Mouse (Mus musculus) liver, embryonic 13.5 days (tissue): ENCODE data around the gene Mynn. TPM values are rescaled to one million over a fixed set of nuclear protein-coding genes. Genes with fewer than 3 reads are reported as not detected.

Experiments
- ATAC-seq: fragments of 200-750 bp; cut with Nextera tagmentation; 2 replicates; pipeline ENCODE4 v1.8.0; 2017; ENCODE audit warnings: low read depth, mild to moderate bottlenecking, moderate number of reproducible peaks, moderate library complexity
- DNase-seq: peaks from one replicate; pipeline ENCODE4 v3.0.0; 2022
- H3K27ac ChIP-seq: fragments of 300-500 bp; sonication (generic); 2 replicates; pipeline ENCODE4 v1.5.1; 2015; ENCODE audit warnings: moderate library complexity, mild to moderate bottlenecking, inconsistent platforms
- H3K27me3 ChIP-seq: fragments of 300-500 bp; sonication (generic); 2 replicates; pipeline ENCODE4 v1.6.1; 2015; ENCODE audit warnings: mild to moderate bottlenecking, inconsistent platforms
- H3K36me3 ChIP-seq: fragments of 300-500 bp; sonication (generic); 2 replicates; pipeline ENCODE4 v1.6.1; 2015; ENCODE audit warnings: mild to moderate bottlenecking, inconsistent platforms
- H3K4me1 ChIP-seq: fragments of 300-500 bp; sonication (generic); replicated peaks from 2 replicates; pipeline ENCODE4 v1.6.1; 2015; ENCODE audit warnings: inconsistent platforms
- H3K4me2 ChIP-seq: fragments of 300-500 bp; sonication (generic); 2 replicates; pipeline ENCODE4 v1.6.1; 2015; ENCODE audit warnings: inconsistent platforms, mild to moderate bottlenecking, moderate library complexity
- H3K4me3 ChIP-seq: fragments of 300-500 bp; sonication (generic); replicated peaks from 2 replicates; pipeline ENCODE4 v1.5.1; 2015; ENCODE audit warnings: mild to moderate bottlenecking, inconsistent platforms
- H3K9ac ChIP-seq: fragments of 300-500 bp; sonication (generic); 2 replicates; pipeline ENCODE4 v1.6.1; 2015; ENCODE audit warnings: mild to moderate bottlenecking, inconsistent platforms
- H3K9me3 ChIP-seq: fragments of 300-500 bp; sonication (generic); replicated peaks from 2 replicates; pipeline ENCODE4 v1.6.1; 2016; ENCODE audit warnings: inconsistent platforms
- WGBS: fragments of 180-500 bp; shearing (Covaris S2); methylation state at CpG from one replicate; pipeline ENCODE4 v1.1.7; 2015; ENCODE audit not compliant: insufficient replicate concordance; 5-methylcytosine and 5-hydroxymethylcytosine counted together
- polyA plus RNA-seq: library from polyadenylated mRNA; unstranded; fragments of >200 nt; fragmentation: Nextera tagmentation; extraction: Ambion mirVana; gene quantifications from 2 replicates; pipeline ENCODE4 v1.2.1, GENCODE M21; 2015

Gene Mynn
- polyA plus RNA-seq, 1 experiment from 2014 or later: 13.8 TPM

DNA sequence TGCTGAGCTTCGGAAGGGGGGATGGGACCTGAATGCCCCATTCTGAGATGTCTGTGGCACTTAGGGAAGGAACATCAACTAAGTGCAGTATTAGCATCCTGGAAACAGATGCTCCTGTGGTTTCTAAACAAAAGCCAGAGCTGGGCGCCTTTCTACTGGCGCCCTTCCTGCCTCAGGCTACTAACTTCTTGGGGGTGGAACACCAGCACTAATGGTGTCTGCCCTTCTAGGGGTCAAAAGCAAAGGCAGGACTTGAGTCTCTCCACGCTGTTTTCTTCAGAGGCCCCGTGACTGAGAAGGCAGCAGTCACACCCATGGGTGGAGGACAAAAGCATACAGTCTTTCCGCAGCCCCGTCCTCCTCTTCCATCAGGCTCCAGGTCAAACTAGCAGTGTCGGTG is 44.9 kb downstream of the Mynn start:
- no peaks in the 10 kb centered on the region for H3K36me3 ChIP-seq
- no peak for ATAC-seq

DNA sequence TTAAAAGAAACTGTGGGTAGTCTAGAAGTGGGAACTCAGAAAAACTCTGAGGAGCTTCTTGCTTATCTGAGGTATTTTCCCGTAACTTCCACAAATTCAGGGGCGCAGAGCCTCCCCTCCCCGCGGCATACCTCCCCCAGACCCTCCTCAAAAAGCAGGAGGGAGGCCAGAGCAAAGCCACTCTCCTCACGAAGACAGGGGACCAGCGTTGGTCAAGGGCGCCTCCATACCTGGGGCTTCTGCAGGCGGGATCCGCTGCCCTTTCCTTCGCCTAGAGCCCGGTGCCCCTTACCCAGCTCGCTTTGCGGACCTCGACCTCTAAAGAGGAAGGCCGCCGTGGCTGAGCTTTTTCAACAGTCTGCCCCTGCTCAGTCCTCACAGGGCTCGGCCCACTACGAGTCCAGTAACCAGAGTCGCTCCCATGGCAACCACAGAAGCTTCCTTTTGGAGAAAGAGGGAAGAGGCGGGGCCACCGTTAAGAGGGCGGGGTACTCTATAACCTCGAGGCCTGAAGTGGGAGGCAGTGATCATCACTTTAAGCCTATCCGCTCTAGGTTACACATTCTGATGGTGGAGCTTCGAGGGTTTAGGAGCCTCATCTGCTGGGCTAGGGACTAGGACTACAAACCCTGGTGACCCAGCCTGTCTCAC is 45.7 kb downstream of the Mynn start, which contains the start of gene Lrrc34:
Lrrc34 (minus strand) TSS at position 430 of the 651 bp plus-strand sequence.
- WGBS: 2% methylated on average over 25 of the region's 25 CpGs
- H3K4me1 ChIP-seq: peaks cover 6% of the 10 kb centered on the region; the same call in 1 of the 2 replicates
- no peaks in the 10 kb centered on the region for H3K9me3 ChIP-seq
- no peak within 1 kb of the TSS; the same call in 1 of the 2 replicates for H3K9ac ChIP-seq
- H3K4me3 ChIP-seq: peak within 1 kb of the TSS; percentile 35
- H3K27ac ChIP-seq: no peak within 1 kb of the TSS
- no peaks in the 10 kb centered on the region for H3K36me3 ChIP-seq
- ATAC-seq (peak; percentile 70), DNase-seq (peak; percentile 9)
- H3K4me2 ChIP-seq: peak within 1 kb of the TSS; percentile 59
- peaks cover 50% of the 10 kb centered on the region for H3K27me3 ChIP-seq

More for the DNA sequence above, 44.9 kb downstream of the Mynn start:
- H3K27me3 ChIP-seq: peaks cover 46% of the 10 kb centered on the region
- no peaks in the 10 kb centered on the region for H3K9me3 ChIP-seq
- no peak overlapping the region for H3K9ac ChIP-seq
- no peak overlapping the region for H3K4me3 ChIP-seq
- H3K27ac ChIP-seq: no peak overlapping the region
- no peak for DNase-seq
- H3K4me2 ChIP-seq: no peak overlapping the region
- 34% methylated on average over 8 of the region's 8 CpGs for WGBS
- peaks cover 6% of the 10 kb centered on the region; the same call in 1 of the 2 replicates for H3K4me1 ChIP-seq

DNA sequence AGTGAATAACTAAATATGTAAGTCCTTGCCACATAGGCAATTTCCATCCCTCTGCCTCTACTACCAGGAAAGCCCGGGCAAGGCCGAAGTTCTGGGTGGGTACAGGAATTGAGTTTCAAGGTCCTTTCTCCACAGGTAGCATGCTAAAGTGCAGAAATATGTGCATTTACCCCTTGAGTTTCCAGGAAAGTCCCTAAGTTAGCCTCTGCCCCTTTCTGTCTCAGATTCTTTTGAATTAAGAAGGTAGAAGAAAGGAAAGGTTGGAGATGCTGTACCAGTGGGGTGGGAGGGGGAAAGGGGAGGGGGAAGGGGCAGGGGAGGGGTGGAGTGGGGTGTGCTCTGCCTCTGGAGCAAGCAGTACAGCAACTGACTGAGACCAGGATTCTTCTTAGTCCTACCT is 46.6 kb downstream of the Mynn start:
- Histone ChIP-seq H3K4me2 (no peak overlapping the region), H3K4me3 (no peak overlapping the region), H3K4me1 (peaks cover 6% of the 10 kb centered on the region; the same call in 1 of the 2 replicates), H3K27me3 (peaks cover 50% of the 10 kb centered on the region), H3K36me3 (no peaks in the 10 kb centered on the region), H3K27ac (no peak overlapping the region), H3K9me3 (no peaks in the 10 kb centered on the region), H3K9ac (no peak overlapping the region)
- DNase-seq (no peak), ATAC-seq (no peak)
- 70% methylated on average over 2 of the region's 2 CpGs for WGBS

DNA sequence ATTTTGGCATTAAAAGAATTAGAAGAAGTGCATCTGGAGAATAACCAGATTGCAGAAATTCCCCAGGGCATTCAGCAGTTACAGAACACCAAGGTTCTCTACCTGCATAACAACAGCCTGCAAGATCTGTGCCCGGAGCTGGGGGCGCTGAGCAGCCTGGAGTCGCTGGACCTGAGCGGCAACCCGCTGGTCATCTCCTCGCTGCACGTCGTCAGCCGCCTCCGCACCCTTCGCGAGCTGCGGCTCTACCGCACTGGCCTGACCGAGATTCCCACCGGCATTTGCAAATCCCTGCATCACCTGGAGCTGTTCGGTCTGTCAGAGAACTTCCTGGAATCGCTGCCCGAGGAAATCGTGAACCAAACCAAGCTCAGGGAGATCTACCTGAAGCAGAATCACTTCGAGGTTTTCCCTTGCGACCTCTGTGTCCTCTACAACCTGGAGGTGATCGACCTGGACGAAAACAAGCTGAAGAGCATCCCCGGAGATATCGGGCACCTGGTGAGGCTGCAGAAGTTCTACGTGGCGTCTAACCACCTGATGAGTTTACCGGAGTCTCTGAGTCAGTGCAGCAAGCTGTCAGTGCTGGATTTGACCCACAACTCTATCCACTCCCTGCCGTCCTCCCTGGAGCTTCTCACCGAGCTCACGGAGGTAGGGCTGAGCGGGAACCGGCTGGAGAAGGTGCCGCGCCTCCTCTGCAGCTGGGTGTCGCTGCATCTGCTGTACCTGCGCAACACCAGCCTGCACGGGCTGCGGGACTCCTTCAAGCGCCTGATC is 48.4 kb downstream of the Mynn start:
- H3K4me1 ChIP-seq: peaks cover 6% of the 10 kb centered on the region; the same call in 1 of the 2 replicates
- H3K9ac ChIP-seq: no peak overlapping the region
- no peaks in the 10 kb centered on the region for H3K36me3 ChIP-seq
- DNase-seq (no peak), ATAC-seq (no peak)
- peaks cover 50% of the 10 kb centered on the region for H3K27me3 ChIP-seq
- H3K4me3 ChIP-seq: peak overlapping the region; percentile 25
- no peak overlapping the region for H3K27ac ChIP-seq
- peak overlapping the region; percentile 48 for H3K4me2 ChIP-seq
- H3K9me3 ChIP-seq: no peaks in the 10 kb centered on the region
- WGBS: under 1% methylated on average over 41 of the region's 41 CpGs

DNA sequence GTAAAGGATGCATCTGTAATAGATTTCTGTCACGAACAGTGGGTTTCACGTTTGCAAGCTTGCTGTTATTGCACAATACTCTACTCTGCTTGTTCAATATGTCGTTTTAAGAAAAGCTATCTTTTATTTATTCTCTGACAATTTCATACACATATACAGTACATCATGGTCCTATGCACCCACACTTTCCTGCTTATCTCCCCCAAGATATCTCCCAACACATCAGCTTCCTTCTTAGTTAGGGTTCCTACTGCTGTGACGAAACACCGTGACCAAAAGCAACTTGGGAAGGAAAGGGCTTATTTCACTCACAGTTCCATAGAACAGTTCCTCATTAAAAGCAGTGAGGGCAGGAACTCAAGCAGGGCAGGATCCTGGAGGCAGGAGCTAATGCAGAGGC is 54.1 kb downstream of the Mynn start:
- no peak for ATAC-seq
- no peaks in the 10 kb centered on the region for H3K36me3 ChIP-seq
- H3K4me2 ChIP-seq: no peak overlapping the region
- peaks cover 11% of the 10 kb centered on the region for H3K27me3 ChIP-seq
- H3K9me3 ChIP-seq: no peaks in the 10 kb centered on the region
- WGBS: 47% methylated on average over 5 of the region's 5 CpGs
- no peak overlapping the region for H3K4me3 ChIP-seq
- no peak for DNase-seq
- no peaks in the 10 kb centered on the region for H3K4me1 ChIP-seq
- H3K27ac ChIP-seq: no peak overlapping the region
- H3K9ac ChIP-seq: no peak overlapping the region

DNA sequence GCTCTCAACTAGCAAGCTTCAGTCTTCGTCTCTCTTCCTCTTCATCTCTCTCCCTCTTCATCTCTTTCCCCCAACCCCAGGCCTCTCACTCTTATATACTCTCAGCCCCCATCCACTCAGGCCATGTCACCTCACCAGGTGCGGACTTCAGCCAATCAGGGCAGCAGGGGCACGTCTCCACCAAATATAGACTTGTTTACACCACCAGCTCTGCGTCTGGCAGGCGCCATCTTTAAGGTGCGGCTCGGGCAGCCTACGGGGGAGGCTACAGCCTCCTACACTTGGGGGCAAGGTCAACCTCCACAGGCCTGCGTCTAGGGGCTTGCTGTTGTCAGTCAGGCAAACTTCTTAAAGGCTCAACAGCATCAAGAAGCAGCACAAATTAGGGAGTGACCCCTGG is 56.6 kb downstream of the Mynn start:
- Histone ChIP-seq H3K27me3 (no peaks in the 10 kb centered on the region), H3K4me1 (no peaks in the 10 kb centered on the region), H3K9me3 (no peaks in the 10 kb centered on the region), H3K36me3 (no peaks in the 10 kb centered on the region), H3K9ac (no peak overlapping the region), H3K4me3 (no peak overlapping the region), H3K4me2 (no peak overlapping the region), H3K27ac (no peak overlapping the region)
- DNase-seq (no peak), ATAC-seq (no peak)
- 70% methylated on average over 9 of the region's 9 CpGs for WGBS

Other genes with a start within 250 kb of the Mynn start
- 0.81 and 1.2 TPM in 2 replicates for gene Mecom, start 54.1 kb upstream of the Mynn start, polyA plus RNA-seq
- not detected in 2 replicates for gene Actrt3, start 2.1 kb upstream of the Mynn start, polyA plus RNA-seq
- gene Lrriq4, start 42.4 kb downstream of the Mynn start, polyA plus RNA-seq: not detected in 2 replicates
- gene Lrrc34, start 45.8 kb downstream of the Mynn start, polyA plus RNA-seq: 0.13 and 0.16 TPM in 2 replicates
- not detected in 2 replicates for gene Lrrc31, start 97.8 kb downstream of the Mynn start, polyA plus RNA-seq
- gene Samd7, start 144.2 kb downstream of the Mynn start, polyA plus RNA-seq: 0.06 and 0.09 TPM in 2 replicates
- 56.5 and 68.1 TPM in 2 replicates for gene Sec62, start 190.8 kb downstream of the Mynn start, polyA plus RNA-seq